Mouse (Mus musculus): ENCODE results near the gene Sec31b.

DNA sequence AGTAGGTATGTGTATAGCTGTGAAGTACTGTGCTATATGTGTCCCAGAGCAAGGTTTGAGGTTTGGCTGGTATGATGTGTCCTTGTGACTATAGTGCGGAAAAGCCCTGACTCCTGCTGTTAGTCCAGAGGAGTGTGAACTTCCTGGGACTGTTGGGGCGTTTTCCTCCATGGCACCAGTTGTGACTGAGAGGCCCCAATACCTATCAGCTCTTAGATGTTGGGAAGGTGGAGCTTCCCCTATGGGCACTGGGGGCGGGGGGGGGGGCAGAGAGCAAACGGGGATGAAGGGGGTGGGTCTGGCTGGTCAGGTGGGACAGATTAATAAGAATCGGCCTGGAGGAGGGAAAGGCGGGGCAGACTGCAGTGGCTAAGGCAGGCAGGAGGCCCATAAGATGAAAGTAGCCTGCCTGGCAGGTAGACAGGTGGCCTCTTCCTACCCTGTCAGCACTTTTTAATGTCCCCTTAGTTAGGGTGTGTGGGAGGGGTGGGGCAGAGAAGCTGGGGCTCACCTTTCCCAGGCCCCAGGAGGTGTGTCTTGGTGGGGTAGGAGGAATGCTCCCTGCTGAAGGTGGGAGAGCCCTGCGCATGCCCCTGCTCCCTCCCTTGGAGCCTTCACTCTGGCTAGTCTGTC, 44.0 kb upstream of the Sec31b start:
- TF ChIP-seq CTCF (IDR thresholded peaks at IDR 0.05; ENCODE audit: low read depth, low read length) (no peak), EP300 (IDR thresholded peaks at IDR 0.05; ENCODE audit: insufficient read depth, low read depth, low read length) (no peak)
